Mouse (Mus musculus) ES-E14 (cell line): ENCODE results near the gene Bhlhe41. TPM values are rescaled to one million over a fixed set of nuclear protein-coding genes. Genes with fewer than 3 reads are reported as not detected.

Source experiments
- DNase-seq: peaks from one replicate; pipeline ENCODE4 v3.0.0-alpha.2; 2013; ENCODE audit warnings: low read depth, low spot score
- H3K27ac ChIP-seq: 2 replicates; pipeline ENCODE4 v1.5.1; 2012; ENCODE audit warnings: low read depth, mild to moderate bottlenecking, low read length, moderate library complexity, mixed read lengths; ENCODE audit not compliant: poor library complexity, insufficient read depth, severe bottlenecking
- H3K36me3 ChIP-seq: 2 replicates; pipeline ENCODE4 v1.6.1; 2012; ENCODE audit warnings: mild to moderate bottlenecking, low read length, moderate library complexity, mixed read lengths; ENCODE audit not compliant: control insufficient read depth, poor library complexity, insufficient read depth, severe bottlenecking
- H3K4me1 ChIP-seq, 2 experiments: fragments of 150-350 bp in 1 of 2; sonication (generic) in 1 of 2; 2 replicates each; pipeline ENCODE4 v1.6.1; 2012; ENCODE audit warnings: low read length in 2 of 2, mild to moderate bottlenecking in 1 of 2, mixed read lengths in 1 of 2; ENCODE audit not compliant: control insufficient read depth in 2 of 2, insufficient read depth in 2 of 2, poor library complexity in 1 of 2
- H3K4me3 ChIP-seq, 2 experiments: fragments of 150-350 bp in 1 of 2; sonication (generic) in 1 of 2; 2 replicates each; pipeline ENCODE4 v1.5.1; 2012; ENCODE audit warnings: low read length in 2 of 2, low read depth in 1 of 2, mild to moderate bottlenecking in 1 of 2, mixed read lengths in 1 of 2; ENCODE audit not compliant: insufficient read depth in 1 of 2, poor library complexity in 1 of 2, severe bottlenecking in 1 of 2
- H3K9ac ChIP-seq: 2 replicates; pipeline ENCODE4 v1.6.1; 2012; ENCODE audit warnings: low read depth, mild to moderate bottlenecking, low read length, mixed read lengths; ENCODE audit not compliant: poor library complexity, insufficient read depth, severe bottlenecking
- H3K9me3 ChIP-seq: fragments of 150-350 bp; sonication (generic); 2 replicates; pipeline ENCODE4 v1.6.1; 2012; ENCODE audit warnings: low read depth, mild to moderate bottlenecking, low read length; ENCODE audit not compliant: control insufficient read depth, insufficient read depth
- CHD2 ChIP-seq: IDR thresholded peaks from 2 replicates; pipeline ENCODE4 v1.6.1; 2014; ENCODE audit warnings: mild to moderate bottlenecking, low read depth, low read length, inconsistent platforms
- HCFC1 ChIP-seq: IDR thresholded peaks from 2 replicates; pipeline ENCODE4 v1.6.1; 2012; ENCODE audit warnings: low read length, inconsistent platforms, borderline replicate concordance; ENCODE audit not compliant: insufficient read depth
- MAFK ChIP-seq: IDR thresholded peaks from 2 replicates; pipeline ENCODE4 v1.6.1; 2014; ENCODE audit warnings: mild to moderate bottlenecking, low read depth, low read length, inconsistent platforms; ENCODE audit not compliant: insufficient read depth
- ZC3H11A ChIP-seq: IDR thresholded peaks from 2 replicates; pipeline ENCODE4 v1.6.1; 2012; ENCODE audit warnings: low read depth, mild to moderate bottlenecking, inconsistent platforms, low read length, borderline replicate concordance
- ZNF384 ChIP-seq: IDR thresholded peaks from 2 replicates; pipeline ENCODE4 v1.6.1; 2012; ENCODE audit warnings: low read depth, low read length, inconsistent platforms
- in situ Hi-C, 2 experiments: fragments of 600-800 bp; cut with MboI; formaldehyde crosslinking; loops; one replicate each; pipeline ENCODE4 v1.15.1; 2025; ENCODE audit warnings: low sequenced_read_pairs in 2 of 2, inconsistent platforms in 1 of 2; ENCODE audit not compliant: unreplicated experiment in 2 of 2
- total RNA-seq: library from RNA; depleted of rRNA; stranded (reverse); fragments of 300-350 nt; gene quantifications from 2 replicates; pipeline ENCODE4 v1.2.3, GENCODE M21; 2012

Bhlhe41 gene
- total RNA-seq, 1 experiment: 0.54 TPM

GRCm38 (mm10) chr6:145857428-145857827, 7.9 kb downstream of the Bhlhe41 start:
- in situ Hi-C loops: no loop called here
- Histone ChIP-seq H3K9me3 (no peaks in the 10 kb centered on the region), H3K4me3 (no peak overlapping the region), H3K27ac (no peak overlapping the region; the same call in 1 of the 2 replicates), H3K36me3 (no peaks in the 10 kb centered on the region), H3K4me1 (peaks cover 3 to 9% of the 10 kb centered on the region in 2 experiments; a peak in 2 of 4 replicates), H3K9ac (no peak overlapping the region)
- TF ChIP-seq HCFC1 (no peak), MAFK (no peak), ZC3H11A (no peak), ZNF384 (no peak), CHD2 (no peak)
- DNase-seq: no peak

GRCm38 (mm10) chr6:145855720-145856551, 9.4 kb downstream of the Bhlhe41 start:
- TF ChIP-seq ZNF384 (no peak), MAFK (peak; percentile 98), HCFC1 (no peak)
- in situ Hi-C loops: no loop called here
- Histone ChIP-seq H3K4me3 (no peak overlapping the region), H3K36me3 (no peaks in the 10 kb centered on the region), H3K9ac (no peak overlapping the region), H3K9me3 (no peaks in the 10 kb centered on the region), H3K27ac (no peak overlapping the region), H3K4me1 (peaks cover 3 to 9% of the 10 kb centered on the region in 2 experiments; a peak in 2 of 4 replicates)
- DNase-seq: peak; percentile 91

GRCm38 (mm10) chr6:145854756-145855155, 10.6 kb downstream of the Bhlhe41 start:
- Histone ChIP-seq H3K4me1 (peaks cover 3 to 9% of the 10 kb centered on the region in 2 experiments; a peak in 2 of 4 replicates), H3K9me3 (no peaks in the 10 kb centered on the region), H3K4me3 (no peak overlapping the region), H3K27ac (no peak overlapping the region), H3K9ac (no peak overlapping the region), H3K36me3 (no peaks in the 10 kb centered on the region)
- in situ Hi-C loops: no loop called here
- DNase-seq: no peak
- no peak for TF ChIP-seq ZC3H11A
- TF ChIP-seq CHD2: no peak
- no peak for TF ChIP-seq MAFK
- TF ChIP-seq HCFC1: no peak
- no peak for TF ChIP-seq ZNF384

- no peak overlapping the region for H3K4me3 ChIP-seq
- TF ChIP-seq ZNF384 (no peak), ZC3H11A (no peak), MAFK (no peak), CHD2 (no peak), HCFC1 (no peak)
- no peak overlapping the region for H3K9ac ChIP-seq
- H3K9me3 ChIP-seq: no peaks in the 10 kb centered on the region
- DNase-seq: no peak
- peaks cover 3 to 9% of the 10 kb centered on the region in 2 experiments; a peak in 2 of 4 replicates for H3K4me1 ChIP-seq
- H3K36me3 ChIP-seq: no peaks in the 10 kb centered on the region
- no peak overlapping the region for H3K27ac ChIP-seq
- in situ Hi-C loops: no loop called here
Observed at GRCm38 (mm10) chr6:145853356-145854079, 11.8 kb downstream of the Bhlhe41 start.
